Mouse (Mus musculus) heart, embryonic 12.5 days (tissue): Measurements from ENCODE around the gene Hs3st3b1. TPM values are rescaled to one million over a fixed set of nuclear protein-coding genes. Genes with fewer than 3 reads are reported as not detected.

Source experiments
- ATAC-seq: fragments of 200-750 bp; cut with Nextera tagmentation; 2 replicates; pipeline ENCODE4 v1.8.0; 2017; ENCODE audit warnings: moderate TSS enrichment, moderate library complexity; ENCODE audit not compliant: insufficient number of reproducible peaks, low FRiP score
- H3K27ac ChIP-seq: fragments of 300-500 bp; sonication (generic); 2 replicates; pipeline ENCODE4 v1.5.1; 2016; ENCODE audit warnings: mild to moderate bottlenecking, moderate library complexity; ENCODE audit not compliant: poor library complexity, severe bottlenecking
- H3K27me3 ChIP-seq: fragments of 300-500 bp; sonication (generic); replicated peaks from 2 replicates; pipeline ENCODE4 v1.6.1; 2016; ENCODE audit warnings: mild to moderate bottlenecking, moderate library complexity
- H3K36me3 ChIP-seq: fragments of 300-500 bp; sonication (generic); 2 replicates; pipeline ENCODE4 v1.6.1; 2016; ENCODE audit warnings: mild to moderate bottlenecking, moderate library complexity
- H3K4me1 ChIP-seq: fragments of 300-500 bp; sonication (generic); replicated peaks from 2 replicates; pipeline ENCODE4 v1.6.1; 2016; ENCODE audit warnings: mild to moderate bottlenecking
- H3K4me2 ChIP-seq: fragments of 300-500 bp; sonication (generic); 2 replicates; pipeline ENCODE4 v1.6.1; 2016; ENCODE audit warnings: mild to moderate bottlenecking, moderate library complexity
- H3K4me3 ChIP-seq: fragments of 300-500 bp; sonication (generic); 2 replicates; pipeline ENCODE4 v1.5.1; 2016; ENCODE audit warnings: mild to moderate bottlenecking
- H3K9ac ChIP-seq: fragments of 300-500 bp; sonication (generic); 2 replicates; pipeline ENCODE4 v1.6.1; 2016; ENCODE audit warnings: mild to moderate bottlenecking, moderate library complexity
- H3K9me3 ChIP-seq: fragments of 300-500 bp; sonication (generic); replicated peaks from 2 replicates; pipeline ENCODE4 v1.6.1; 2016; ENCODE audit warnings: mild to moderate bottlenecking, moderate library complexity
- WGBS: fragments of 180-500 bp; shearing (Covaris S2); methylation state at CpG from one replicate; pipeline ENCODE4 v1.1.7; 2016; 5-methylcytosine and 5-hydroxymethylcytosine counted together
- polyA plus RNA-seq: library from polyadenylated mRNA; unstranded; fragments of >200 nt; fragmentation: Nextera tagmentation; extraction: Ambion mirVana; gene quantifications from 2 replicates; pipeline ENCODE4 v1.2.1, GENCODE M21; 2016

The Hs3st3b1 gene
- polyA plus RNA-seq, 1 experiment from 2014 or later: 4.6 TPM

DNA sequence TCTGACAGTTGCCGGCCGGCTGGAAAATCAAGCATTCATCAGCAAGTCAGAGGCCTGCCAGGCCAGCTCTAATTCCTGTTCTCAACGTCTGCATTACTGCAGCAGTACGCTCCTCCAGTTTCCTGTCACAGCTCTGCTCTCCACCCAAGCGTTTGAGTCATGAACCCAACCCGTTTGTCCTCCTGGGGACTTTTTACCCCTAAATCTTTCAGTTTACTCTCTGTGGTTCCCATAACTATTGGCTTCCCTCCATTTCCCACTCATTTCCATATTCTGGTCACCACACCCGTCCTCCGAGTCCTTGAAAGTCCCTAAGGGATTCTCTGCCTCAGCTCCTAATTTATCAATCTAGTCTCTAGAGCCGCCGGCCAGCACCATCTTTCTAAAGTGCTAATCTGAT lies 42.8 kb downstream of the Hs3st3b1 start:
- Histone ChIP-seq H3K27me3 (no peaks in the 10 kb centered on the region), H3K4me1 (0 out of 2 replicates have a peak, but pooled peaks cover 5% of the 10 kb centered on the region), H3K9me3 (no peaks in the 10 kb centered on the region), H3K9ac (no peak overlapping the region), H3K27ac (no peak overlapping the region), H3K4me3 (no peak overlapping the region), H3K4me2 (no peak overlapping the region), H3K36me3 (no peaks in the 10 kb centered on the region)
- WGBS: 37% methylated on average over 10 of the region's 10 CpGs
- ATAC-seq: no peak

DNA sequence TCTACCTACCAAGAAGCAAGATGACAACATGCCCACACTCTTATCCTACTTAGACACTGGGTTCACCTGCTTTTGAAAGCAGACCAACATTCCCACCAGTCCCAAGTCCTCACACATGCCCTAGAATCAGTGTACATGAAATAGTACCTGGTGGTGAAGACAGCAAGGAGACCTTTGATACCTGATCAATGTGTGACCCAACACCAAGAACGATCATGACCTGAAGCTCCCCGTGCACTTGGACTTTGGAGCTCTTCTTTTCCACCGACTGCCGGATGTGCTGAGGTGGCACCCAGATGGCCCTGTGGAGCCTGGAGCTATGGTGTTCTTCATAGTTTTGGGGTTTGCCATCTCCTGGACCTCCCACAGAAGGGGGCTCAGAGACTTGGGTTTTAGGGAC lies 43.5 kb downstream of the Hs3st3b1 start:
- ATAC-seq: no peak
- Histone ChIP-seq H3K9me3 (no peaks in the 10 kb centered on the region), H3K4me2 (no peak overlapping the region), H3K27me3 (no peaks in the 10 kb centered on the region), H3K4me1 (0 out of 2 replicates have a peak, but pooled peaks cover 5% of the 10 kb centered on the region), H3K9ac (no peak overlapping the region), H3K36me3 (no peaks in the 10 kb centered on the region), H3K27ac (no peak overlapping the region), H3K4me3 (no peak overlapping the region)
- 91% methylated on average over 4 of the region's 4 CpGs for WGBS

DNA sequence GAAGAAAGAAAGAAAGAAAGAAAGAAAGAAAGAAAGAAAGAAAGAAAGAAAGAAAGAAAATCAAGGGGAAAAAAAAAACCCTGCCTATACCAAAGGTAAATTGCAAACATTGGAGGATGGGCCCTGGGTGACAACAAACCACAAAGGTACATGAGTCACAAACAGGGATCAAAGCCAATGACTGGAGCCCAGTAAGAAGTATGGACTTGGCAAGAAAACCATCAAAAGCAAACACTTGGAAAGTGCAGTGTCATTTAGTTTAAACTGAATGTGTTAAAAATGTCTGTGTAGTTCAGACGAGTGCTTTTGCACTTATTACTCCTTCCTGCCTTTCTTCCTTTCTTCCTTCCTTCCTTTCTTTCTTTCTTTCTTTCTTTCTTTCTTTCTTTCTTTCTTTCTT lies 59.3 kb downstream of the Hs3st3b1 start:
- 59% methylated on average over 1 of the region's 1 CpGs for WGBS
- Histone ChIP-seq H3K9ac (no peak overlapping the region), H3K9me3 (no peaks in the 10 kb centered on the region), H3K4me2 (no peak overlapping the region), H3K4me3 (no peak overlapping the region), H3K27ac (no peak overlapping the region), H3K36me3 (no peaks in the 10 kb centered on the region), H3K27me3 (no peaks in the 10 kb centered on the region), H3K4me1 (peaks cover 6% of the 10 kb centered on the region)
- no peak for ATAC-seq

DNA sequence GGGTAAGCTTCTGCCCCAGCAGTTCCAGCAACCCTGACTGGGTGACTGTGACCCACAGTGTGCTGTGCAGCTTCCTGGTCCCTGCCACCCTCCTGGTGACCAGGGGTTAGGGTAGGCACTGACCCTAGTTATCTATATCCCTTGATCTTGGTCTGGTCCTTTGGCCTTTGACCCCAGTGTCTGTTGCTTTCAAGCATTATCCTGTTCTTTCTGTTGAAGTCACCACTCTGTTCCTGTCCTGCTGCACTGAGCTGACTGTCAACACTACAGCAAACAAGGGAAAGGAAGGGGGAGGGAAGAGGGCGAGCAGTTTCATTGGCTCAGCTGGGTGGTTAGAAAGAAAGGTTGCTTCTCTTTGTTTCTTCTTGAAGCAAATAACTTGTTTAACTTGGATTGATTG lies 60.1 kb downstream of the Hs3st3b1 start:
- H3K4me2 ChIP-seq: no peak overlapping the region
- H3K36me3 ChIP-seq: no peaks in the 10 kb centered on the region
- ATAC-seq: no peak
- H3K4me1 ChIP-seq: peaks cover 6% of the 10 kb centered on the region
- H3K9ac ChIP-seq: no peak overlapping the region
- no peaks in the 10 kb centered on the region for H3K27me3 ChIP-seq
- H3K27ac ChIP-seq: no peak overlapping the region
- no peak overlapping the region for H3K4me3 ChIP-seq
- H3K9me3 ChIP-seq: no peaks in the 10 kb centered on the region
- 35% methylated on average over 1 of the region's 1 CpGs for WGBS

DNA sequence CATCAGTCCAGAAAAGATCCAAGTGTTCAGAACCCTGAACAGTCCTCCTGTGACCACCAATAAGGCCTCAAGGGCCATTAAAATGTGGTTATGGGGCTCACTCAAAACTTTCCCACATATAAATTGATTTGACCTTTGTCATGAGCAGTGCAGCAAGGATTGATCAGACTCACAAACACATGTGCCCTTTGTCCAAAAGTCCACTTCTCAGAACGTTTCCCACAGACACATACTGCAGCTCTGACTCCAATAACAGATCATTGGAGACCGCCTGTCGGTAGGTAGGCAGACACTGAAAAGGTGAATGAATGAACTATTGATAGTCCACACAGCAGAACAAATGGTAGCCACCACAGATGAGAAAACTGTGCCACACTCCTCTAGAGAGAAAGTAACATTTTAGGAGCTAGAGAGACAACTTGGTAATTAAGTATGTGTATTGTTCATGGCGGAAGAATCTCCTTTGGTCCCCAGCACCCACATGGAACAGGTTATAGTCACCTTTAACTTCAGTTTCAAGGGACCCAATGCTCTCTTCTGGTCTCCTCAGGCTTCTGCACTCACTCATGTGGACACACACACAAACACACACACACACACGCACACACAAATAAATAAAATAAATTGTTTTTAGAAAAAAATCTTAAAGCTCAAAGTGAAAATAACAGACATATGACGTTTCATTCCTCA lies 70.9 kb downstream of the Hs3st3b1 start:
- H3K36me3 ChIP-seq: no peaks in the 10 kb centered on the region
- no peaks in the 10 kb centered on the region for H3K4me1 ChIP-seq
- H3K27me3 ChIP-seq: no peaks in the 10 kb centered on the region
- H3K9me3 ChIP-seq: no peaks in the 10 kb centered on the region
- WGBS: 78% methylated on average over 6 of the region's 6 CpGs
- H3K9ac ChIP-seq: no peak overlapping the region
- H3K27ac ChIP-seq: no peak overlapping the region
- no peak overlapping the region for H3K4me3 ChIP-seq
- H3K4me2 ChIP-seq: no peak overlapping the region
- ATAC-seq: no peak

DNA sequence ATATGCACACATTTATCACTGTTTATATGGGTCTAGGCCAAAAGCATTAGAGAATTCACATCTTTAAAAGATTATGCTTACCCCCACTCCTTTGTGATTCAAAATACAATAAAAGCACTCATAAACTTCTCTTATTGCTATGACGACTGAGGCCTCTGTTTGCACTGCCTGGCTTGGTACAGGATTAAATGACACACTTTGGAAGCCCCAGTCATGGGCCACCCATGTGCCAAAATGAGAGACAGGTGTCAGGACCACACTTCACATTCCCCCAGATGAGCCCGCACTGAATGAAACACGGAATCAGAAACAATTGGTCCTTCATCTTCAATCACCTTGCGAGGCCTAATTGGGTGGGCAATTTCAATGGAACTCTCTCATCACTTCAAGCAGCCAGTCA lies 71.8 kb downstream of the Hs3st3b1 start:
- no peak overlapping the region for H3K4me2 ChIP-seq
- no peaks in the 10 kb centered on the region for H3K4me1 ChIP-seq
- H3K9ac ChIP-seq: no peak overlapping the region
- WGBS: 84% methylated on average over 4 of the region's 4 CpGs
- no peak for ATAC-seq
- no peaks in the 10 kb centered on the region for H3K9me3 ChIP-seq
- H3K36me3 ChIP-seq: no peaks in the 10 kb centered on the region
- no peak overlapping the region for H3K27ac ChIP-seq
- no peak overlapping the region for H3K4me3 ChIP-seq
- H3K27me3 ChIP-seq: no peaks in the 10 kb centered on the region

DNA sequence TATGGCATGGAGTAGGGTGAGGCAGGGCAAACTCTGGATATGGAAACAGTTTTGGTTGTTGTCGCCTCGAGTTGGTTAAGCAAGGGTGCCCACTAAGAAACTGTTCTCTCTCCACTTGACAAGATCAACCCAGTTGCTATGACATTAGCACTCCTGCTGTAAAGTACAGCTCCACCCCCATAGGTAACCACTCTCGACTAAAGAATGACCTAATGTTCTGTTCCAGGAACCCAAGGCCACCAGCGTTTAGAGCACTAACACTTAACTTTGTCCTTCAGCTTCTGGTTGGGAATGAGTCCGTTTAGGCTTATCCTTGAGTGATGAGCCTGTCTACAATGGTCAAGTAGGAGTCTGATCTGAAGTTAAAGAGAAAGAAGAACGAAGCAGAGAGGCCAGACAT lies 76.7 kb downstream of the Hs3st3b1 start:
- no CpG with 5 or more reads among the region's 6 CpGs for WGBS
- no peaks in the 10 kb centered on the region for H3K27me3 ChIP-seq
- H3K9ac ChIP-seq: no peak overlapping the region

DNA sequence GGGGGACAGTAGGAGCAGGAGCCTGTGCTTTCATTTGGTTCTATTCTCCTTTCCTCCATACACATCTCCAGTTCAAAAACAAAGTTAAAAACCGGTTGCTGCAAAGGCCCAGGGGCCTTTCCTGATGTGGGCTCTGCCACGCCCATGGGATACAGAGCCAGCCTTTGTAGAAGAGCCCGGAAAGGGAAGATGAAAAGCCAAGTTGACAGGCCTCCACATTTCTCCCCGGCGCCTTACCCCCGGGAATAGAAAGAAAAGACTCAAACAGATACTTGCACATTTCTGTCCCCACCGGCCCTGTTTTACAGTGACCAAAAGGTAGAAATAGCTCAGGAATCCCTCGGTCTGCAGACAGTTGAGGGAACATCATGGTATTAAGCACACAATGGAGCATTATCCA lies 77.4 kb downstream of the Hs3st3b1 start:
- no peak for ATAC-seq
- no peak overlapping the region for H3K27ac ChIP-seq
- no peak overlapping the region for H3K9ac ChIP-seq
- H3K4me1 ChIP-seq: no peaks in the 10 kb centered on the region
- no peaks in the 10 kb centered on the region for H3K9me3 ChIP-seq
- no peaks in the 10 kb centered on the region for H3K36me3 ChIP-seq
- H3K4me3 ChIP-seq: no peak overlapping the region
- H3K27me3 ChIP-seq: no peaks in the 10 kb centered on the region
- 48% methylated on average over 8 of the region's 8 CpGs for WGBS
- no peak overlapping the region for H3K4me2 ChIP-seq

More for the DNA sequence above, 76.7 kb downstream of the Hs3st3b1 start:
- no peaks in the 10 kb centered on the region for H3K4me1 ChIP-seq
- ATAC-seq: no peak
- H3K4me3 ChIP-seq: no peak overlapping the region
- H3K36me3 ChIP-seq: no peaks in the 10 kb centered on the region
- H3K27ac ChIP-seq: no peak overlapping the region
- no peak overlapping the region for H3K4me2 ChIP-seq
- H3K9me3 ChIP-seq: no peaks in the 10 kb centered on the region

DNA sequence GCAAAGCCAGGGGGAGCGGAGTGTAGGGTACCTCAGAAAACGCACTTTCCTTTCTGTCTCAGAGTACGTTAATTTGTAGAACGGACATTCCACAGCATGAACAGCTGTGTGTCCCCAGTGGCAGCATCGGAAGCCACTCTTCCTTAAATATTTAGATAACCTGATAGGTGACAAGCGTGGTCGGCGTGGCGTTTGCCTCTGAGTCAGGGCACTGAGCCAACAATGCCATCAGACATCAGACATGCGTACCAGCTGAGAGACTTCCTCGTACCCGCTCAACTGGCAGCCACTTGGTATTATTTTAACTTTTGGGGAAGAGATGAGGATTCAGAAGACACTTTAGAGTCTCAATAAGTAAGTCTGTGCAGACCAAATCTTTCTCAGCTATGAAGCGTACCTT lies 84.6 kb downstream of the Hs3st3b1 start:
- Histone ChIP-seq H3K4me1 (peaks cover 28% of the 10 kb centered on the region), H3K36me3 (no peaks in the 10 kb centered on the region), H3K4me3 (no peak overlapping the region), H3K9ac (no peak overlapping the region), H3K4me2 (peak overlapping the region; percentile 22), H3K27ac (no peak overlapping the region), H3K9me3 (no peaks in the 10 kb centered on the region), H3K27me3 (no peaks in the 10 kb centered on the region)
- 47% methylated on average over 13 of the region's 13 CpGs for WGBS
- ATAC-seq: no peak

Other genes with a start within 250 kb of the Hs3st3b1 start
- 32.3 and 34.9 TPM in 2 replicates for gene Cox10, start 157.2 kb upstream of the Hs3st3b1 start, polyA plus RNA-seq